Mouse (Mus musculus) lung, postnatal 0 days (tissue): ENCODE measurements at regions not wholly inside any gene's neighbourhood (a gene's known extent, or its start where the extent isn't known, plus 50 kb on each side); places are given as distances from the start of the nearest gene placed in this dataset.

Experiments used
- CTCF ChIP-seq: IDR thresholded peaks from 2 replicates; pipeline ENCODE4 v1.5.1; 2016; ENCODE audit warnings: antibody characterized with exemption, mild to moderate bottlenecking
- EP300 ChIP-seq: IDR thresholded peaks from 2 replicates; pipeline ENCODE4 v1.6.1; 2016; ENCODE audit warnings: antibody characterized with exemption, mild to moderate bottlenecking, control low read depth

DNA sequence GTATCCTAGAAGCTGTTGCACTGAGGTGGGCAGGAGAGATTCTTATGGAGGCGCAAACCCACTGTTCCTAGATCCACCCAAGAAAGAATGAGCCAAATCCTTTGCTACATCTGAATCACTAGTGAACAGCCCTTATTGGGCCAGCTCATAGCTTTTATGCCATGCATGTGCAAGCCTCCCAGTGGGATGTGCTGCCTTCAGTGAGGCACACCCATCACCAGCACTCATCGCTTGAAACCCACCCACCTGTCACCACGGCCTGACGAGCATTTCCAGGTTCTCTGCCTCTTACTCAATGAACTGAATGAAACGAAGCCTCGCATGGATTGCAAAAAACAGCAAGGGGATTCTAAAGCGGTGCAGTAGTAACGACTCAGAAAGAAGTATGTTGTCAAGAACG lies 98.3 kb upstream of the Zmiz1 start:
- TF ChIP-seq CTCF (no peak), EP300 (no peak)
